Mouse (Mus musculus) cerebellum, adult 2 months (tissue): ENCODE measurements around the gene Coq2.

Source experiments
- CTCF ChIP-seq: fragments of 200-500 bp; IDR thresholded peaks from 2 replicates; pipeline ENCODE4 v1.5.1; 2011; ENCODE audit warnings: low read depth, mild to moderate bottlenecking, control low read depth, low read length, moderate library complexity, borderline replicate concordance; ENCODE audit not compliant: insufficient read depth
- POLR2A ChIP-seq: fragments of 200-500 bp; IDR thresholded peaks from 2 replicates; pipeline ENCODE4 v1.6.1; 2011; ENCODE audit warnings: low read length, control low read depth, borderline replicate concordance; ENCODE audit not compliant: insufficient read depth

GRCm38 (mm10) chr5:100663854-100664253 is 11.1 kb downstream of the Coq2 start:
- TF ChIP-seq CTCF: peak; percentile 28; the same call in 1 of the 2 replicates
- no peak for TF ChIP-seq POLR2A
